Mouse (Mus musculus) adrenal gland, postnatal 4 days (tissue): Measurements from ENCODE around the gene Mfap3l. TPM values are rescaled to one million over a fixed set of nuclear protein-coding genes. Genes with fewer than 3 reads are reported as not detected.
"Not testable (repeated sequence)": the region's sequence is repeated elsewhere in the genome, so short reads cannot be mapped to it uniquely, and the experiment has no call there.

ENCODE experiments used
- DNase-seq, 2 experiments: peaks; one replicate each; pipeline ENCODE4 v3.0.0; 2021 to 2022; ENCODE audit warnings: low spot score in 2 of 2, mixed read lengths in 2 of 2
- total RNA-seq, 2 experiments: library from RNA; stranded (reverse); gene quantifications; 2 replicates each; pipeline ENCODE4 v1.2.3; 2021

Mfap3l gene
- total RNA-seq, 2 experiments from 2014 or later, result 3.5 to 5.3 TPM

- no peak for DNase-seq
Observed at GRCm38 (mm10) chr8:60649081-60649480, 16.5 kb downstream of the Mfap3l start.

GRCm38 (mm10) chr8:60650119-60650518 is 17.5 kb downstream of the Mfap3l start:
- no peak for DNase-seq

GRCm38 (mm10) chr8:60657425-60658113 is 24.9 kb downstream of the Mfap3l start:
- DNase-seq, result no peak

GRCm38 (mm10) chr8:60658114-60658500 is 25.5 kb downstream of the Mfap3l start:
- no peak for DNase-seq

GRCm38 (mm10) chr8:60658686-60659085 is 26.1 kb downstream of the Mfap3l start:
- DNase-seq, result not testable (repeated sequence)

GRCm38 (mm10) chr8:60659721-60660120 is 27.1 kb downstream of the Mfap3l start:
- DNase-seq, result no peak

GRCm38 (mm10) chr8:60661191-60661590 is 28.6 kb downstream of the Mfap3l start:
- DNase-seq, result no peak

GRCm38 (mm10) chr8:60663552-60663951 is 30.9 kb downstream of the Mfap3l start:
- DNase-seq, result no peak

- no peak for DNase-seq
Observed at GRCm38 (mm10) chr8:60665821-60666220, 33.2 kb downstream of the Mfap3l start.

GRCm38 (mm10) chr8:60666852-60667251 is 34.2 kb downstream of the Mfap3l start:
- no peak for DNase-seq

GRCm38 (mm10) chr8:60678590-60678989 is 46.0 kb downstream of the Mfap3l start:
- no peak for DNase-seq

GRCm38 (mm10) chr8:60681811-60682210 is 49.2 kb downstream of the Mfap3l start:
- no peak for DNase-seq

- DNase-seq, result no peak
Observed at GRCm38 (mm10) chr8:60682340-60682739, 49.7 kb downstream of the Mfap3l start.

- no peak for DNase-seq
Observed at GRCm38 (mm10) chr8:60711516-60712086, 79.0 kb downstream of the Mfap3l start.

- no peak for DNase-seq
Observed at GRCm38 (mm10) chr8:60714724-60715123, 82.1 kb downstream of the Mfap3l start.

- DNase-seq, result no peak
Observed at GRCm38 (mm10) chr8:60718692-60719091, 86.1 kb downstream of the Mfap3l start.

Other genes starting within 250 kb of the Mfap3l start
- gene Gm10283, start 129.6 kb upstream of the Mfap3l start, total RNA-seq, result not detected
- gene Aadat, start 126.9 kb upstream of the Mfap3l start, total RNA-seq, result 1 to 10 TPM; 5.2 to 5.3 TPM